Mouse (Mus musculus) C2C12 (cell line): ENCODE results near the gene Doc2b.

Experiments
- CTCF ChIP-seq: IDR thresholded peaks from one replicate; pipeline ENCODE4 v1.5.1; 2011; ENCODE audit not compliant: control insufficient read depth, insufficient read depth, insufficient read length
- USF1 ChIP-seq: IDR thresholded peaks from one replicate; pipeline ENCODE4 v1.6.1; 2011; ENCODE audit warnings: low read depth, mild to moderate bottlenecking, control low read depth, moderate library complexity

DNA sequence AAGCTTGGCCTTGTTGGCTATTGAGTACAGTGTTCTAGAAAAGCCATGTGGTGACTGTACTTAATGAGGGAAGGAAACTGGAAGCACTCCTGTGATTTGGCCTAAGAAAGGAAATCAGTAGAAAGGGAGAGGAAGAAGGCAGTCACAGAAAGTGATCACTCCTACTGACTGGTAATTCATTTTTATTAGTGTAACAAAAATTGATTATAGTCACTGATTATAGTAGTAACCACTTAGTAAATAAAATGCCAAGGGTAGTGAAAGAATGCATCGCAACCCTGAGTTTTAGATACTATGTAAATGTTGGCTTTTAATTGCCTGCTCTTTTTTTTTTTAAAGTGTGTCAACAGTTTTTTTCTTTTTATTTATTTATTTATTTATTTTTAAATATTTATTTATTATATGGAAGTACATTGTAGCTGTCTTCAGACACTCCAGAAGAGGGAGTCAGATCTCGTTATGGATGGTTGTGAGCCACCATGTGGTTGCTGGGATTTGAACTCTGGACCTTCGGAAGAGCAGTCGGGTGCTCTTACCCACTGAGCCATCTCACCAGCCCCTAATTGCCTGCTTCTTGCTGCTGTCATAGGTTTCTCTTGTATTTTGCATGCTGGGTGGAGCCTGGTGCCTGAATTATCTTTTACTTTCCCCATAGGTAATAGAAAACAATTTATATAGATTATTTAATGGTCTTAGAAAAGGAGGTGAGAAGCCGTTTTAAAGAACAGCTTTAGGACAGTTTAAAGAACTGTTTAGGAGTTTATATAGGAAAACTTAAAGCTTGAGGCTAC, 60.2 kb downstream of the Doc2b start:
- TF ChIP-seq CTCF (no peak), USF1 (no peak)
